Mouse (Mus musculus): ENCODE results near the gene Thoc5. TPM values are rescaled to one million over a fixed set of nuclear protein-coding genes. Genes with fewer than 3 reads are reported as not detected.

Gene Thoc5
- polyA plus RNA-seq, 1 experiment from 2014 or later: 66.9 TPM

DNA sequence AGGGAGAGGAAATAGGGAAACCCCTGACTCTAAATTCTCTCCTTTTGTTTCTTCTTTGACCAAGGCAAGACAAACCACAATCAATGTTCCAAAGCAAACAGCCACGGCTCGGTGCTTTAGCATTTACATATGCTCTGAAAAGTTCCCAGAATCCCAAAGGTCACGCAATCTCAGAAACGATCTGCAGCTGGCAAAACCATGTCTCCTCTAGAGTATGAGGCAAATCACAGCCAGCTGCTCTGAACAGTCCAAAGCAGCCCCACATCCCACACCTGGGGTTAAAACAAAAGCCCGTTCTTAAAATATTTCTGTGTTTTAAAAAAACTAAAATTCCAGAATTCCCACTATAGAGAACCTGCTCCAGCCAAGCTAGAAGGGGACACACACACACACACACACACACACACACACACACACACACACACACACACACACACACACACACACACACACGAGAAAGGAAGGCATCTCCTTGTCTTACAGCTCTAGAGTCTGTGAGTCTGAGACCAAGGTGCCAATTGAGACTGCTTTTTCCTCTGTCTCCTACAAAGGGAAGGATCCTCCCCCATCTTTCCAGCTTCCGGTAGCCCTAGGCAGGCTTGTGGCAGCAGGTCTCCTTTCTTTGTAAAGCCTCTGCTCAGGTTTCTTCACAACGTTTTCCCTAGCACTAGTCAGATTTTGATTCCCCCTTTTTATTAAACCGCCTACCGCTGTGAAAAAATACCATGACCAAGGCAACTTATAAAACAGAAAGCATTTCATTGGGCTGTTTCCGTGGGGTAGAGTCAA is 33.1 kb upstream of the Thoc5 start:
- Histone ChIP-seq H3K9me3 (ENCODE audit: control insufficient read depth, low read length) (no peaks in the 10 kb centered on the region), H3K36me3 (ENCODE audit: control insufficient read depth, insufficient read depth, low read length) (no peaks in the 10 kb centered on the region), H3K4me2 (ENCODE audit: low read length) (no peak overlapping the region), H3K4me1 (ENCODE audit: control insufficient read depth, insufficient read depth, low read length) (no peaks in the 10 kb centered on the region), H3K4me3 (replicated peaks; ENCODE audit: low read depth, low read length) (no peak overlapping the region), H3K27ac (replicated peaks; ENCODE audit: low read depth, low read length) (no peak overlapping the region; the same call in 1 of the 2 replicates), H3K9ac (replicated peaks; ENCODE audit: low read length) (no peak overlapping the region), H3K27me3 (ENCODE audit: control insufficient read depth, insufficient read depth, low read length) (no peaks in the 10 kb centered on the region)
- ATAC-seq (ENCODE audit: low FRiP score, low TSS enrichment): no peak
- peak; percentile 32 for DNase-seq
- WGBS: 57% methylated on average over 11 of the region's 11 CpGs

GRCm38 (mm10) chr11:4862730-4863129 is 32.4 kb upstream of the Thoc5 start:
- no peaks in the 10 kb centered on the region for H3K36me3 ChIP-seq (ENCODE audit: control insufficient read depth, insufficient read depth, low read length)
- no peak overlapping the region for H3K4me3 ChIP-seq (replicated peaks; ENCODE audit: low read depth, low read length)
- H3K27me3 ChIP-seq (ENCODE audit: control insufficient read depth, insufficient read depth, low read length): no peaks in the 10 kb centered on the region
- no peaks in the 10 kb centered on the region for H3K9me3 ChIP-seq (ENCODE audit: control insufficient read depth, low read length)
- no peaks in the 10 kb centered on the region for H3K4me1 ChIP-seq (ENCODE audit: control insufficient read depth, insufficient read depth, low read length)
- no peak overlapping the region for H3K4me2 ChIP-seq (ENCODE audit: low read length)
- H3K9ac ChIP-seq (replicated peaks; ENCODE audit: low read length): no peak overlapping the region
- no peak overlapping the region for H3K27ac ChIP-seq (replicated peaks; ENCODE audit: low read depth, low read length)
- DNase-seq: no peak
- 92% methylated on average over 1 of the region's 1 CpGs for WGBS
- no peak for ATAC-seq (ENCODE audit: low FRiP score, low TSS enrichment)

GRCm38 (mm10) chr11:4865645-4866251 is 29.4 kb upstream of the Thoc5 start:
- Histone ChIP-seq H3K27ac (replicated peaks; ENCODE audit: low read depth, low read length) (no peak overlapping the region), H3K9ac (replicated peaks; ENCODE audit: low read length) (no peak overlapping the region), H3K27me3 (ENCODE audit: control insufficient read depth, insufficient read depth, low read length) (no peaks in the 10 kb centered on the region), H3K4me3 (replicated peaks; ENCODE audit: low read depth, low read length) (no peak overlapping the region), H3K36me3 (ENCODE audit: control insufficient read depth, insufficient read depth, low read length) (no peaks in the 10 kb centered on the region), H3K4me2 (ENCODE audit: low read length) (no peak overlapping the region), H3K9me3 (ENCODE audit: control insufficient read depth, low read length) (no peaks in the 10 kb centered on the region), H3K4me1 (ENCODE audit: control insufficient read depth, insufficient read depth, low read length) (no peaks in the 10 kb centered on the region)
- ATAC-seq (ENCODE audit: low FRiP score, low TSS enrichment): no peak
- DNase-seq: peak; percentile 89
- 31% methylated on average over 10 of the region's 10 CpGs for WGBS

GRCm38 (mm10) chr11:4873755-4874475 is 21.2 kb upstream of the Thoc5 start, which contains the start of gene Nipsnap1:
Nipsnap1 (plus strand) TSS chr11:4873951.
- Histone ChIP-seq H3K9ac (replicated peaks; ENCODE audit: low read length) (peak within 1 kb of the TSS; percentile 90), H3K4me2 (ENCODE audit: low read length) (peak within 1 kb of the TSS; percentile 83), H3K27ac (replicated peaks; ENCODE audit: low read depth, low read length) (peak within 1 kb of the TSS; percentile 81), H3K9me3 (ENCODE audit: control insufficient read depth, low read length) (no peaks in the 10 kb centered on the region), H3K27me3 (ENCODE audit: control insufficient read depth, insufficient read depth, low read length) (no peaks in the 10 kb centered on the region), H3K36me3 (ENCODE audit: control insufficient read depth, insufficient read depth, low read length) (no peaks in the 10 kb centered on the region), H3K4me3 (replicated peaks; ENCODE audit: low read depth, low read length) (peak within 1 kb of the TSS; percentile 69), H3K4me1 (ENCODE audit: control insufficient read depth, insufficient read depth, low read length) (peaks cover 6% of the 10 kb centered on the region; the same call in 1 of the 2 replicates)
- peak; percentile 92 for DNase-seq
- 1% methylated on average over 30 of the region's 30 CpGs for WGBS
- ATAC-seq (ENCODE audit: low FRiP score, low TSS enrichment): peak; percentile 91

DNA sequence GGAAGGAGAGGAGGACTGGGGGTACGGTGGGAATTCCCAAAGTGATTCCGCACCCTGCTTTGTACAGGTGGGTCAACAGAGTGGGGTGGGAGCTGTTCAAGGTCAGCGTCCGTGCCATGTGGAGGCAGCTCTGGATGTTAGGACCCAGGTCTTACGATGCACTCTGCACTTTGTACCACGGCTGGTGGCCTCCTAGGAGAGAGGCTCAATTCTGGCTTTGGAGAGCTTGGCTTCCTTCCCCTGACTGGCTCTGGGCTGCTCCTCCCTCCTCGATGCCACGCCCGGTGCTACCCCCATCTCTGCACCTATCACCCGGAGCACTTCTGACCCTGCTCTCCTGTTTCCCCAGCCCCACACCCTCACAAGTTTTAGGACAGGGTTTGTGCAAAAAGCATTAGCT is 20.6 kb upstream of the Thoc5 start:
- WGBS: 5% methylated on average over 10 of the region's 10 CpGs
- Histone ChIP-seq H3K4me1 (ENCODE audit: control insufficient read depth, insufficient read depth, low read length) (peaks cover 6% of the 10 kb centered on the region; the same call in 1 of the 2 replicates), H3K27me3 (ENCODE audit: control insufficient read depth, insufficient read depth, low read length) (no peaks in the 10 kb centered on the region), H3K4me3 (replicated peaks; ENCODE audit: low read depth, low read length) (peak overlapping the region; percentile 69), H3K27ac (replicated peaks; ENCODE audit: low read depth, low read length) (peak overlapping the region; percentile 81), H3K36me3 (ENCODE audit: control insufficient read depth, insufficient read depth, low read length) (no peaks in the 10 kb centered on the region), H3K9ac (replicated peaks; ENCODE audit: low read length) (peak overlapping the region; percentile 90), H3K4me2 (ENCODE audit: low read length) (peak overlapping the region; percentile 83), H3K9me3 (ENCODE audit: control insufficient read depth, low read length) (no peaks in the 10 kb centered on the region)
- ATAC-seq (ENCODE audit: low FRiP score, low TSS enrichment) (peak; percentile 22; the same call in 1 of the 2 replicates), DNase-seq (peak; percentile 45)

GRCm38 (mm10) chr11:4881087-4881486 is 14.0 kb upstream of the Thoc5 start:
- ATAC-seq (ENCODE audit: low FRiP score, low TSS enrichment): no peak
- H3K4me1 ChIP-seq (ENCODE audit: control insufficient read depth, insufficient read depth, low read length): no peaks in the 10 kb centered on the region
- no peaks in the 10 kb centered on the region for H3K27me3 ChIP-seq (ENCODE audit: control insufficient read depth, insufficient read depth, low read length)
- H3K9me3 ChIP-seq (ENCODE audit: control insufficient read depth, low read length): no peaks in the 10 kb centered on the region
- WGBS: 89% methylated on average over 4 of the region's 4 CpGs
- no peak for DNase-seq
- no peak overlapping the region for H3K9ac ChIP-seq (replicated peaks; ENCODE audit: low read length)
- no peak overlapping the region for H3K4me3 ChIP-seq (replicated peaks; ENCODE audit: low read depth, low read length)
- H3K36me3 ChIP-seq (ENCODE audit: control insufficient read depth, insufficient read depth, low read length): peaks cover 20% of the 10 kb centered on the region
- H3K4me2 ChIP-seq (ENCODE audit: low read length): no peak overlapping the region
- H3K27ac ChIP-seq (replicated peaks; ENCODE audit: low read depth, low read length): no peak overlapping the region

DNA sequence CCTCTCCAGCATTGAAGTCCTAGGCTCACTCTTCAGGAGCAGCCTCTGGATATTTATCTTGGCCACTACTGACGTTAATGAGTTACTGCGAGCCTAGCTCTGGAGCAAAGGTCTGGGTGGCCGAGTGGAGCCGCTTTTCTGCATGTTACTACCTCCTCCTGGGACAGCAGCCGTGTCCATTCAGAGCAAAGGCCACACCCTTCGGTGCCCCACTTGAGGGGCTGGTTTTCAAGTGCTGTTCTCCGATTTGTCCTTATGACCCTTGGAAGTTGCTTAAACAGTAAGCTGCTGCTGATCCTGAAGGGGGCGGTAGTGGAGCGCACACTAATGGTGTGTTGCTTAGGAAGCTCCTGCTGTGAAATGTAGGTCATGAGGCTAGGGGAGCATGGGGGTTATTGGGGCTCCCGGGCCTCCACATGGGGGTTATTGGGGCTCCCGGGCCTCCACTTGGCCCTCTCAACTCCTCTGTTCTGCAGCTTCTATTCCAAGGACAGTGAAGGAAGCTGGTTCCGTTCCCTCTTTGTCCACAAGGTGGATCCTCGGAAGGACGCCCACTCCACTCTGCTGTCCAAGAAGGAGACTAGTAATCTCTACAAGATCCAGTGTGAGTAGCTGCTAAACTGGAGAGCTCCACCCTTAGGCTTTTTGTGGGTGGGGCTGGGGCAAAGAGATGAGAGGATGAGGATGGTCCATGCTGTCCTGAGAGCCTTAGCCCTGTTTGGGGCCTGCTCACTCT is 12.1 kb upstream of the Thoc5 start:
- Histone ChIP-seq H3K4me2 (ENCODE audit: low read length) (no peak overlapping the region), H3K36me3 (ENCODE audit: control insufficient read depth, insufficient read depth, low read length) (peaks cover 33% of the 10 kb centered on the region), H3K4me1 (ENCODE audit: control insufficient read depth, insufficient read depth, low read length) (no peaks in the 10 kb centered on the region), H3K27ac (replicated peaks; ENCODE audit: low read depth, low read length) (no peak overlapping the region), H3K4me3 (replicated peaks; ENCODE audit: low read depth, low read length) (no peak overlapping the region), H3K27me3 (ENCODE audit: control insufficient read depth, insufficient read depth, low read length) (no peaks in the 10 kb centered on the region), H3K9ac (replicated peaks; ENCODE audit: low read length) (no peak overlapping the region), H3K9me3 (ENCODE audit: control insufficient read depth, low read length) (no peaks in the 10 kb centered on the region)
- WGBS: 59% methylated on average over 14 of the region's 14 CpGs
- ATAC-seq (ENCODE audit: low FRiP score, low TSS enrichment) (no peak), DNase-seq (peak; percentile 13)

DNA sequence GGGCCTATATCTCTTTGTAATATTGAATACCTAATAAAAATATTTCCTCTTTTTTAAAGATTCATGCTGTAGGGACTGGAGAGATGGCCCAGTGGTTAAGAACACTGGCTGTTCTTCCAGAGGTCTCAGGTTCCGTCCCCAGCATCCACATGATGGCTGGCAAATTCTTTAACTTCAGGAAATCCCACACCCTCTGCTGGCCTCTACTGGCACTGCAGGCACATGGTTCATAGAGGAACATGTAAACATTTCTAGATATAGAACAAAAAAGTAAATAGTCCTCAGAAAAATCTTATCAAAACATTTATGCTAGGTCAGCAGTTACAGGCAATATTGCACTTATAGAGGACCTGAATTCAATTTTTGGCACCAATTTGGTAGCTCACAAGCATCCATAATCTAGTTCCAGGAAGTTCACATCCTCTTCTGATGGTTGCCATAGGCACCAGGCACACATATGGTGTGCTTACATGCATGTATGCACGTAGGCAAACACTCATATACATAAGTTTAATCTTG is 9.7 kb upstream of the Thoc5 start:
- H3K27me3 ChIP-seq (ENCODE audit: control insufficient read depth, insufficient read depth, low read length): no peaks in the 10 kb centered on the region
- no peaks in the 10 kb centered on the region for H3K4me1 ChIP-seq (ENCODE audit: control insufficient read depth, insufficient read depth, low read length)
- peaks cover 57% of the 10 kb centered on the region for H3K36me3 ChIP-seq (ENCODE audit: control insufficient read depth, insufficient read depth, low read length)
- no peak overlapping the region for H3K27ac ChIP-seq (replicated peaks; ENCODE audit: low read depth, low read length)
- H3K9me3 ChIP-seq (ENCODE audit: control insufficient read depth, low read length): no peaks in the 10 kb centered on the region
- DNase-seq: peak; percentile 69
- WGBS: 76% methylated on average over 2 of the region's 2 CpGs
- no peak overlapping the region for H3K9ac ChIP-seq (replicated peaks; ENCODE audit: low read length)
- ATAC-seq (ENCODE audit: low FRiP score, low TSS enrichment): no peak
- no peak overlapping the region for H3K4me2 ChIP-seq (ENCODE audit: low read length)
- H3K4me3 ChIP-seq (replicated peaks; ENCODE audit: low read depth, low read length): no peak overlapping the region

Measured in midbrain, embryonic 14.5 days (tissue).